Mouse (Mus musculus) thymus, postnatal 36 days (tissue): Measurements from ENCODE around the gene Lig3.

ENCODE experiments used
- DNase-seq, 2 experiments: peaks; one replicate each; pipeline ENCODE4 v3.0.0; 2022; ENCODE audit warnings: mixed read lengths in 2 of 2

The Lig3 gene

DNA sequence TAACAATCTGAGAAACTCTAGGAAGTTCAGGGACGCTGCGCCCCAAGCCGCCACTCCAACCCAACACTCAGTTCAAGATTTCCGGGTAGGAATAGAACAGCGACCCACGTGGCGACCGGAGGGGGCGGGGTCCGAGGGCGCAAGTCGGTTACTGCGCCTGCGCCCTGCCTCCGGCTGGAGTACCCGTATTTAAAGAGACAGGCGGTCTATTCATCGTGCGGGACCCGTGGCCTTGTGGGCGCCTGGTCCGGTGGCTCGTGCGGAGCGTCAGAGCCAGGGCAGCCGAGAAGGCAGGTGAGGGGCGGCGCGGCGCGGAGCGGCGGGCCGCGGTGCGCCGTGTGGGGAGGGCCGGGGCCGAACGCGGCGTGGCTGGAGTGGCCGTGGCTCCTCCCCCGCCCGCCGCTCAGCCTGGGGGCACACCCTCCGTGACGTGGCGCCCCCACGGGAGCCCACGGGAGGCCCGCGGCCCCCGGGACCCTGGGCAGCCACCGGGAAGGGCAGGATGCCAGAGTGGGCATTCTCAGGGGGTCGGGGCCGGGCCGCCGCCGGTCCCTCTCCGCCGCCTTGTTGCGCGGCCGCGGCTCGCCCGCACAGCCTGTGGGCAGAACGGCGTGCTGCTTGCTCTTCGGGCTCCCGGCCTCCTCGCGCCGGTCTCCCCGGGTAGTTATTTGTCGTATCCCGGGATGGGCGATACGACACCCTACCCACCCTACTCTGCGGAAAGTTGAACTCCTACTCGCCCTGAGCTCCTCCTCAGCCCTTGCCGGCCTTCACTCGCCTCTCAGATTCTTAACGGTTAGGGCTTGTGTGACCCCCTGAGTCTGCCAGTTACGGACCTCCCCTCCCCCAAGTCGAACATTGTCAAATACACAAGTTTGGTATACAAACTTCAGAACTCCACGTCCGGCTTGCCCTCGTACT, at the start of gene Lig3:
Gene Lig3 (plus strand): TSS at position 126 of the 921 bp plus-strand sequence.
- DNase-seq, result peak; percentile 94 to 95

DNA sequence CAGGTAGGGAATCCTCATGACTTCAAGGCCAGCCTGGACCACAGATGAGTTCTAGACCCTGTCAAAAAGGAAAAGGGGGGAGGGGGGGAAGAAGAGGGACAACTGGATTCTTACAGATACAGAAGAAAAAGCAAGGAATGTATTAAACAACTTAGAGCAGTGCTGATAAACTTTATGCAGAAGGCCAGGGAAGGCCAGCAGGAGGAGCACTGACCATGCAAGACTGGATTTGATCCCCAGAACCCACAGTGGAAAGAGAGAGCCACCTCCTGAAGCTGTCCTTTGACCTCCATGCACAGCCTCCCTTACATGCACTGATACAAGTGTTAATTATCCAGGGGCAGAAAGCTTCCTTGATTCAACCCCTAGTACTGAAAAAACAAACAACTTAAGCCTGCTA, 46.7 kb upstream of the Lig3 start:
- no peak for DNase-seq

DNA sequence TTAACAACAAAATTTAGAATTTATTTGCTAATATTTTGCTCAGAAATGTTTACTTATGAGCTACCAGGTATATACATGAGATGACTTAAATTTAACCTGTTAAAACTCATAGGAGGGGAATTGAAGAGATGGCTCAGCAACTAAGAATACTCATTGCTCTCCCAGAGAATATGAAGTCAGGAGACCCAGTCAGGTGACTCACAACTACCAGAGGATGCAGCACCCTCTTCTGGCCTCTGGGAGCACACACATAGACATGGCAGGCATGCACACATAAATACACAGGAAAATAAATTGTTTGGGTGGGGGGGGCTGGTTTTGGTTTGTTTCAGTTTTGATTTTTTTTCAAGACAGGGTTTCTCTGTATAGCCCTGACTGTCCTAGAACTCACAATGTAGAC, 41.9 kb upstream of the Lig3 start:
- DNase-seq, result no peak

DNA sequence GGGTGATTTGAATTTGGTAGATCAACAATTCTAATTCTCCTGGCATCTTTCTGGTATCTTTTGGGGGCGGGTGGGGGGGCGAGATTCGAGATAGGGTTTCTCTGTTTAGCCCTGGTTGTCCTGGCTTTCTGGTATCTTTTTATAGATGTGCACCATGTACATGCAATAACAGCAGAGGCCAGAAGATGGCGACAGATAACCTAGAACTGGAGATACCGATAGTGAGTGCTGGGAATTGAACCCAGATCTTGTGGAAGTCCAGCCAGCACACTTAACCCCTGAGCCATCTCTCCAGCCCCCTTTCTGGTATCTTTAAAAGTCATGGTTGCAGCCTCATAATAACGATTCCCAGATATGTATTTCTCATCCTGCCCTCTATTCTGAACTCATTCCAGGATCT, 34.8 kb upstream of the Lig3 start:
- DNase-seq, result peak; percentile 42 to 55

DNA sequence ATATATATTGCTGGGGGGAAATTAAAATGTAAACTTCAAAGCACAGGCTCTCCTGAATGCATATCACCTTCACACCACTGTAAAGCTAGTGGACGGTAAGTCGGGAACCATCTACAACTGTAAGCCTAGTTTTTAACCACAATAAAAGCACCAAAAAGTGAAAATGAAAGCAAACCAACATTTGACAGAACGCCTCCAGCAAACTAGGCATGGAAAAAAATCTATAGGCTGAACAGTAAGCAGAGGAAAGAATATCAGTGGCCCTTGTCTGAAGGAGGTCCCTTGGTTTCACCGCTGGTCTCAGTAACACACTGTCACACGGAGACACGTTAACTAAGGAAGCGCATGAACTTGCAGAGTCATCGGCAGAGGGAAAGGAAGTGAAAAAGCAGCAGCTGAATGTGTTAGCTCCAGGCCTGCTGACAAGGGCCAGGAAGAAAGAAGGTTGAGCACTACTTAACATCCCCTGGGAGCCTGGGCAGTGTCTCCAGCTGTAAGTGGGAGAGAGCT, 34.0 kb upstream of the Lig3 start:
- peak; percentile 18 to 32 for DNase-seq

DNA sequence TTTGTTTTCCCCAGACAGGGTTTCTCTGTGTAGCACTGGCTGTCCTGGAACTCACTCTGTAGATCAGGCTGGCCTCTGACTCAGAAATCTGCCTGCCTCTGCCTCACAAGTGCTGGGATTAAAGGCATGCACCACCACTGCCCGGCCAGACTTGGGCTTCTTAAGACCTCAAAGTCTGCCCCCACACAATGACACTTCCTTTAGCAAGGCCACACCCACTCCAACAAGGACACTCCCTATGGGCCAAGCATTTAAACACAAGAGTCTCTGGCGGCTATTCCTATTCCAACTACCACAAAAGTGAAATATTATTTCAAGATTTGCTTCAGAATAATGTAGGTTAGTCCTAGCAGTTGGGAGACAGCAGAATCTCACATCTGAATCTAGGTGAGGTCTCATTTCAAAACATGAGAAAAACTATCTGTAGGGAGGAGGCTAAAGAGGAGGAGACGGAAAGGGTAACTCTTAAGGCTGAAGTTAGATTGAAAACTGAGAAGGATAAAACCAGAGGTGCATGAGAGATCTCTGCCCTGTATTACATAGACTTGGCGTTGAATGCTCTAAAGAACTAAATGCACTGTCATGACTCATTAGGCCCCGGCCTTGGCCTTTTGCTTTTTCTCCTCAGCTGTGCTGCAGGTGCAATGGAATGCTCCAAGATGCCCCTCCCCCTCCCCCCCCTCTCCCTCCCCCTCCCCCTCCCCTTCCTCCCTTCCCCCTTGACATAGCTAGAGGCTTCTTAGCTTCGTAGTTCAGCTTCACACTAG, 28.4 kb upstream of the Lig3 start:
- no peak for DNase-seq

DNA sequence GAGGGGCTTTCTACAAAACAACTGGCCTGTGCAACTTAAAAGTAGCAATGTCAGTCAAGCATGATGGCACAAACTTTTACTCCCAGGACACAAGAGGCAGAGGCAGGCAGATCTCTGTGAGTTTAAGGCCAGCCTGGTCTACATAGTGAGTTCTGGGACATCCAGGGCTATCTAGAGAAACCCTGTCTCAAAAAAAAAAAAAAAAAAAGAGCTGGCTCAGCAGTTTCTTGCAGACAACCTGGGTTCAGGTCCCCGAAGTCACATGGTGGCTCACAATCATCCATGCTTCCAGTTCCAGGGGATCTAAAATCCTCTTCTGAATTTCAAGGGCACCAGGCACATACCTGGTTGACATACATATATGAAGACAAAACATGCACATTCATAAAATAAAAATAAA, 25.0 kb upstream of the Lig3 start:
- DNase-seq, result no peak

DNA sequence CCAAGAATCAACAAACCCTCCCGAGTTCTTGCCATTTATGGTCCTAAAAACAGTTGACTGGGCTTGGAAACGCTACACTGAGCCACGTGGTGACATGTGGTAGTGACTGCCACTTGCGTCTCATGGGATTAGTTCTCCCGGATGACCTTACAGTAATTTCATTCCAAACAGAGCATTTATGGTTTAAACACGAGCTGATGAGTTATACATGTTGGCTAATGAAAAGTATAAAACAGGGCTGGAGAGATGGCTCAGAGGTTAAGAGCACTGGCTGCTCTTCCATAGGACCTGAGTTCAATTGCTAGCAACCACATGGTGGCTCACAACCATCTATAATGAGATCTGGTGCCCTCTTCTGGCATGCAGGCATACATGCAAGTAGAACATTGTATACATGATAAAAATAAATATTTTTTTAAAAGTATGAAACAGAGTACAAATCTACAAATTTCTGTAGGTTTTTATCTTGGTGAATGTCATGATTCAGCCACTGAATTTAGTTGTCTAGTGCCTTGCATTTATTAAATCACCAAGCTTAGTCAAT, 18.6 kb upstream of the Lig3 start:
- no peak for DNase-seq

DNA sequence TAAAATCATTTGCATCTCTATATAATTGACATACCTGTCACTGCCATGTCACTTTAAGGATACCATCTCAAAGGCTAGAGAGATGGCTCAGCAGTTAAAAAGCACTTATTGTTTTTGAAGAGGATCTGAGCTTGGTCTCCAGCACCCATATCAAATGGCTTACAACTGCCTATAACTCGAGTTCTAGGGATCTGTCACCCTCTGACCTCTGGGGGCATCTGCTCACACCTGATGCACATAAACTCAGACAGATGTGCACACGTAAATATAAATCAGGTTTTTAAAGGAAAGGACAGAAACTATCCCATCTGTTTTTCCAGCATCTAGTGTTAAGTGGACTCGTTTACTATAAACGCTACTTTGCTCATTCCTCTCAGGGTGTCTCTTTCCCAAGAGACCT, 17.6 kb upstream of the Lig3 start:
- DNase-seq, result no peak

DNA sequence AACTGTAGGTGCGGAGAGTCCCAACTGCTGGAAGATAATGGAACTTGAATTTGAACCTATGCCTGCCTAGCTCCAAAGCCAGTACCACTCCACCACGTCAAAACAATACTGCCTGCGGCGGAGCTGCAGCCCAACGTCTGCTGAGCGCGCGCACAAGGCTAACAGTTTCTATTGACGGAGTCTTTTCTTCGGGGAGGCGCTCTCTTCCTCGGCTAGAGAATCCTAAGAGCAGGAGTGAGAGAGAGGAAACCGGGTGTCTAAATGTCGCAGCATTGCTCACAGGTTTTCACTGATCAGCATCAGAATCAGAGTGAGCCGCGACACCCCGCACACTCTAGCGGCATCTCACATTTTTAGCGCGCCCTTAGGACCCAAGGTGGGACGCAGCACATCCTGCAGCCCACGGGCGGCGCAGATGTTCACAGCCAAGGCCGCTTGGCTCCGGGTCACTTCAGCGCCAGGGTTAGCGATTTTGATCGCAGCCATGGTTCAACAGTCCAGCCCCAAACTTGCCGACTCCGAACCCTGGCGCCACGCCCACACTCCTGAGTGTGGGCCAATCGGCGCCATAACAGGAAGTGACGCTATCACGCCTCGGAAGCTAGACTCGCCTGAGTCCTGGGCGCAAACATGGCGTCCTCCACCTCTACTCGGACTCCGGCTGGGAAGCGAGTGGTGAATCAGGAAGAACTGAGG, 17.0 kb upstream of the Lig3 start, which contains the start of the genes Cct6b and Zfp830:
Gene Cct6b (minus strand): TSS at position 580 of the 696 bp plus-strand sequence.
Gene Zfp830 (plus strand): TSS at position 604 of the 696 bp plus-strand sequence.
- DNase-seq, result peak; percentile 85 to 88

DNA sequence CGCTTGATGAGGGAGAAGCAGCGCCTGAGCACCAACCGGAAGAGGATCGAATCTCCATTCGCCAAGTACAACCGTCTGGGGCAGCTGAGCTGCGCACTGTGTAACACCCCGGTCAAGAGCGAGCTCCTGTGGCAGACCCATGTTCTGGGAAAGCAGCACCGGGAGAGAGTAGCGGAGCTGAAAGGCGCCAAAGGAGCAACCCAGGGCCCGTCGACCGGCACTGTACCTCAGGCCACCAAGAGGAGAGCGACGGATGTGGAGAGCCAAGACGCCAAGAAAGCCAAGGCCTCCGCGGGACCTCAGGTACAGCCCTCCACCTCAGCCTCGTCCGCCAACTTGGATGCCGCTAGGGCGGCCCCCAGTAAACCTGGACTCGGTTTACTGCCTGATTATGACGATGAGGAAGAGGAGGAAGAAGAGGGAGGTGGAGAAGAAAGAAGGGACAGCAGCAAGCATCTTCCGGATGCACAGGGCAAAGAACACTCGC, 16.4 kb upstream of the Lig3 start:
- DNase-seq, result no peak

DNA sequence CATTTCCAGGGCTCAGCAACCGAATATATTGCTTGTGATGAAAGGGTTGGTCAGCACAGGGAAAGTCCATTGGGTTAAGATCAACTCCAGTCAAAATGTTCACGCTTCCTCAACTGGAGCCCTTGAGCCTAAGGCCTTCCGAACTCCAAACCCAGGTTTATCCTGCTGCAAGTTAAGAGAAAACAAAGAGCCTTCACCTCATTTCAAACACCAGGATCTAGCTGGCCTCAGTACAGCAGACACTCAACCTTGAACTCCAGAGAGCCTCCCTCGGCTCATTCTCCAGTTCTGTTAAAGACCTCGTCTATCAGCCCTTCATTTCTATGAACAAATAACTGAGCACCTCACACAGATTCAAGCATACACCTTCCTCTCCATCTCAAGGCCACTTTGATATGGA, 774 bp upstream of the Lig3 start:
- DNase-seq, result no peak

DNA sequence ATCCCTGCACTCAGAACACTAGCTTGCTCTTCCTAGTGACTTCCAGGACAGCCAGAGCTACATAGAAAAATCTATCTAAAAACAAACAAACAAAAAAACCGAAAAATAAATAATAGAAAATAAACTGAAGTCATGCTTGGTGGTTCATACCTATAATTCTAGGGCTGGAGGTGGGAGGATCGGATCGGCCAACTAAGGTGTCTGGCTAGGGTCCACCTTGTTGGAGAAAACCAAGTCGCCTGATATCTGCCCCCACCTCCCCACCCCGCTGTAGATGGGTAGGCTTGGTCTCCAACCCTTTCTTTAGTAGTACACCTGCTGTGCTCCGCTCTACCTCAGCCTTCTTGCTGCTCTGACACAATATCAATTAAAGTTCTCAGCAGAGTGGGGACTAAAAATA, 1.3 kb downstream of the Lig3 start:
- DNase-seq, result no peak

DNA sequence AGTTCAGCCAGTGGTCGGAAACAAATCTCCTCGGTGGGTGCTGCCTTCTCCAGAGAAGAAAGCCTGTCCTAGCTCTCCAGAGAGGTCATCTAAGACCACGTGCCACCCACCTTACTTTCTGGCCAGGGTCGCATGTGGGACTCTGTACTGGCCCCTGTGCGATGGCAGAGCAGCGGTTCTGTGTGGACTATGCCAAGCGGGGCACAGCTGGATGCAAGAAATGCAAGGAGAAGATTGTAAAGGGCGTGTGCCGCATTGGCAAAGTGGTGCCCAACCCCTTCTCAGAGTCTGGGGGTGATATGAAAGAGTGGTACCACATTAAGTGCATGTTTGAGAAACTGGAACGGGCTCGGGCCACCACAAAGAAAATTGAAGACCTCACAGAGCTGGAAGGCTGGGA, 2.5 kb downstream of the Lig3 start:
- no peak for DNase-seq

DNA sequence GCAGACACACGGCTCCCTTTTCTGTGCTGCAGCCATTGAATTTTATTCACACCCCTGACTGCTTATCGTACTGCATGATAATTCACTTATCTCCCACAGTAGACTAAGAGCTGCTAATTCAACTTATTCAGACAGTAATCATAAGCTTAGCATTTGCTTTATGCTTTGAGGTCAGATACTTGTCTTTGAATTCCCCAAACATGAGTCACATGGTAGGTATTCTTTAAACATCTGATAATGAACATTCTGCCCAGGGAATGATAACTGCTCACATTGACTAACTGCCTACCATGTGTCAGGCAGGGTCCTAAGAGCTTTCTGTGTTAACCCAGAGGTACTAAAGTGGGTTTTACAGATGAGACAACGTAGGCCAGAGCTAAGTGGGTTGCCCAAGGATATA, 25.7 kb downstream of the Lig3 start:
- no peak for DNase-seq

DNA sequence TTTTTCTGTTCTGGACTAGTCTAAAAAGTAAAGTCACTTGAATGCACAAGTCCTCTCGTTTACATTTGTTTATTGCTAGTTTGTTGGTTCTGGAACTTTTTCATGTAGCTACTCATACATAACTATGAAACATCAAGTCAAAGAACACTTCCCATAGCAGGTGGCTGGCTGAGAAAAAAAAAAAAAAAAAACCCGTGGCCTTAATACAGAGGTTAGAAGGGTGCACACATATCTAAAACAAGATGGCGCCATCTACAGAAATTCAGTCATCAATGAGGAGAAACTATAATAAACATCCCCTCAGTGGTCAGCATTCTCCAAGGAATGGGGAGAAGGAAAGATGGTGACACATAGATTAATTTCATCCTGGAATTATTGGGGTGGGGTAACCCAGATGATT, 26.5 kb downstream of the Lig3 start:
- no peak for DNase-seq

DNA sequence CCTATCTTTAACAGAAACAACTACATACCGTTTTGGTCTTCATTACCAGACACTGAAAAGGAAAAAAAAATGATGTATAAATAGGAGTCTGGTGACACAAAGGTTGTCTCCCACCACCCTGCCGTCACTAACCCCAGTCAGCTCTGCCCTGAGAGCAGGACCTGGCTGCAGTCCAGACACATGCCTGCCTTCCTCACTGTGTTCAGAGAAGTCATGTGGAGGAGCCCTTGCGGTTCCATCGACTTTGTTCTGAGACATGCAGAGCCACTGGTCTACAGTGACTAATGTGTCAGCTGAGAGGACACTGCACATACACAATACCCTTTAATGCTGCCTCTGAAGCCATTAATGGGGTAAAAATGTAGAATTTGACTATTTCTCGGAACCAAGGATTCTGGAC, 27.6 kb downstream of the Lig3 start:
- DNase-seq, result no peak

DNA sequence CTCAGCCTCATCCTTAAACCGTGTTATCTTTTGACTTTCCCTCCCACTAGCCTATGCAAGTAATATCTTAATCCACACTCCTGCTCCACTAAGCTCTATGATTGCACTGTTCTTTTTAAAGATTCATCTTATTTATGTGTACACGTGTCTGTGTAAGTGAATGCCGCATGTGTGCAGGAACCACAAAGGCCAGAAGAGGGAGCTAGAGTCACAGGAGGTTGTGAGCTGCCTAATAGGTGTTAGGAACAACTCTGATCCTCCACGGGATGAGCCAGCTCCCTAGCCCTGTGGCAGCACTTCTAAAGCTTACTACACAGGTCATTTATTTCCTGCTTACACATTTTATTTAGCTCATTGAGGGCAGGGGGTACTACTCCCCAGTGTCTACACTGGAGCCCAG, 38.4 kb downstream of the Lig3 start:
- DNase-seq, result peak; percentile 58

DNA sequence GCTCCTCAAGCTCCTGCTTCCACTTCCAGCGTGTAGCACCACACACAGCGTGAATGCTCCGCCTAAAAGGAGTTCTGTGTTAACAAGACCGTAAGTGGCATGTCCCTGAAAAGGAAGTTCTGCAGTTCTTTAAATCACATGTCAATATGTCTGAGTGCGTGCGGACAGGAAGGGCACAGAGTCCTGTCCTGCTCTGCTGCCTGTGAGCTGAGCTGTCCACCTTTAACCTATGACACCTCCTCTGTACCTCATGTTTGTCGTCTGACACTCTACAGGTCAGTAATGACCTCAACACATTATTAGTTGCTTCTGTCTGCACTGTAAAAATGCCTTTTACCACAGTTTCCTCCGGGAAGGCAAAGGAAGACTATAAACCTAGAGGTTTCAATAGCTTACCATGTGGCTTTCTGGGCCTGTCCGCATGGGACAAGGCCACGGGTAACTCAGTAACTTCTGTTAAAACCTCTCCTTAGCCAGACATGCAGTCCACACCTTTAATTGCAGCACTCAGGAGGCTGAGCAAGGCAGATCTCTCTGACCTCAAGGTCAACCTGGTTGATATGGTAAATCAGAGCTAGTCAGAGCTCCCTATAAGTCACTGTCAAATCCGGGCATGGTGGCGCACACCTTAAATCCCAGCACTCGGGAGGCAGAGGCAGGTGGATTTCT, 40.0 kb downstream of the Lig3 start:
- DNase-seq, result no peak

DNA sequence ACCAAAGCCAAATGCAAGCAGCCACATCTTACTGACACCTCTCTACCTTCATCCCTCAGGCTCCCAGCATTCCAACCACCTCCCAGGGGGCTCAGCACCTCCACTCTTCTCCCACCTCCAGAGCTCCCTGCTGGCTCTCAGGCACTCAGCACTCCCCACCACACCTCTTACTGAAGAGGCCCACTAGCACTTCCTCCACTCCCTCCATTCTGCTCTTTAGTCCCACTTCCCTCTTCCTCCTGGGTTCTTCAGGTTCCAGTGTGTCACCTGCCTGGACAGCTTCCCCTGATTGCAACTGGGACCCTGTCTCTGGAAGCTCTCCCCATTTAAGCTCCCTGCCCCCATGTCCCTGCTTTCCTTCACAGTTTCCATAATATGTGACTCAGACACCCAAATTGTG, 45.9 kb downstream of the Lig3 start:
- no peak for DNase-seq

DNA sequence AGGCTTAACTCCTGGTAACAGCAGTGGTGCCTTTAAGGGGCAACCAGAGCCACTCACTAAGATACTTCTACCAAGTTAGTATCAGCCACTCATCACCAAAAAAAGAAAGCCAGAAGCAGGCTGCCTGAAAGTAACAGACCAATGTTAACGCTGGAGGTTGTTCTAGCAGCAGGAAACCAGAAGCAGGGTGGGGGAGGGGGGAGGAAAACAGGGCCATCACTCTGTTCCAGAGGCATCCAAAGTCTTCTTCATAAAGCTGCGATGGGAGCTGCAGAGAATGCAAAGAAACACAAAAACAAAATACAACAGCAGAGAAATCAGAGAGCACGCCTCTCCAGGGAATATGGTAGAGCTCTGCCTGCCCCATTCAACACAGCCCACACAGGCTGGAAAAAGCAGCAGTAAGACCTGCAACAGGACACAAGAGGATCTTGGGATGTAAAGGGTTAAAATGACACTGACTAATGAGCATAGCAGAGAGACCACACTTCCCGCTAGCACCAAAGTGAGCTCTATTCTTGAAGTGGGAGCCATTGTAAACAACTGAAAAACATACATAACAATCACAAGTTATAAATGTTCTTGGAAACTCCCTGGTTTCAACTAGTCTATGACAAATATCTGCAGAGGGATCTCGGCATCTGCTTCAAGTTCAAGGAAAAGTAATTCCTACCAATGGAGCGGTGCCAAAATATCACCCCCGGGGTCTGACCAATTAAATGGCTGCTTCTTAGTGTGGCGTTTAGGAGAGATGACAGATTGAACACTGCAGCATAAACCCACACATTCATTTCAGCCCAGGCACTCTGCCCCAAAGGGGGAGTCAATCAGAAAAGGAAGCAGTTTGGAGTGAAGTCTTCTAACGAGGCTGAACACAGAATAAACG, 50.3 kb downstream of the Lig3 start:
- DNase-seq, result no peak
